Mouse (Mus musculus) embryonic facial prominence, embryonic 13.5 days (tissue): ENCODE data around the gene Fbln1. TPM values are rescaled to one million over a fixed set of nuclear protein-coding genes. Genes with fewer than 3 reads are reported as not detected.

Experiments
- ATAC-seq: fragments of 200-750 bp; cut with Nextera tagmentation; 2 replicates; pipeline ENCODE4 v1.8.0; 2017; ENCODE audit warnings: low read depth; ENCODE audit not compliant: insufficient number of reproducible peaks, insufficient read depth, low FRiP score, low TSS enrichment
- H3K27ac ChIP-seq: fragments of 300-500 bp; sonication (generic); 2 replicates; pipeline ENCODE4 v1.5.1; 2015; ENCODE audit warnings: moderate library complexity, mild to moderate bottlenecking, inconsistent platforms
- H3K27me3 ChIP-seq: fragments of 300-500 bp; sonication (generic); 2 replicates; pipeline ENCODE4 v1.6.1; 2015; ENCODE audit warnings: mild to moderate bottlenecking, inconsistent platforms
- H3K36me3 ChIP-seq: fragments of 300-500 bp; sonication (generic); 2 replicates; pipeline ENCODE4 v1.6.1; 2015; ENCODE audit warnings: mild to moderate bottlenecking, inconsistent platforms
- H3K4me1 ChIP-seq: fragments of 300-500 bp; sonication (generic); 2 replicates; pipeline ENCODE4 v1.6.1; 2015; ENCODE audit warnings: inconsistent platforms
- H3K4me2 ChIP-seq: fragments of 300-500 bp; sonication (generic); 2 replicates; pipeline ENCODE4 v1.6.1; 2015; ENCODE audit warnings: moderate library complexity, mild to moderate bottlenecking, inconsistent platforms
- H3K4me3 ChIP-seq: fragments of 300-500 bp; sonication (generic); 2 replicates; pipeline ENCODE4 v1.5.1; 2015; ENCODE audit warnings: mild to moderate bottlenecking, inconsistent platforms
- H3K9ac ChIP-seq: fragments of 300-500 bp; sonication (generic); 2 replicates; pipeline ENCODE4 v1.6.1; 2015; ENCODE audit warnings: mild to moderate bottlenecking, inconsistent platforms
- H3K9me3 ChIP-seq: fragments of 300-500 bp; sonication (generic); 2 replicates; pipeline ENCODE4 v1.6.1; 2016; ENCODE audit warnings: inconsistent platforms
- WGBS: fragments of 180-500 bp; shearing (Covaris S2); methylation state at CpG from one replicate; pipeline ENCODE4 v1.1.7; 2015; ENCODE audit warnings: mixed read lengths; 5-methylcytosine and 5-hydroxymethylcytosine counted together
- polyA plus RNA-seq: library from polyadenylated mRNA; unstranded; fragments of >200 nt; fragmentation: Nextera tagmentation; extraction: Ambion mirVana; gene quantifications from 2 replicates; pipeline ENCODE4 v1.2.1, GENCODE M21; 2015

Fbln1 gene
- polyA plus RNA-seq, 1 experiment from 2014 or later: 238 TPM

- ATAC-seq: no peak
- Histone ChIP-seq H3K9ac (no peak overlapping the region), H3K4me2 (no peak overlapping the region), H3K4me3 (no peak overlapping the region), H3K27ac (no peak overlapping the region), H3K36me3 (peaks cover 94% of the 10 kb centered on the region), H3K27me3 (no peaks in the 10 kb centered on the region), H3K4me1 (no peaks in the 10 kb centered on the region; the same call in 1 of the 2 replicates), H3K9me3 (no peaks in the 10 kb centered on the region)
- 81% methylated on average over 3 of the region's 3 CpGs for WGBS
These were observed 22.8 kb downstream of the Fbln1 start for GRCm38 (mm10) chr15:85228568-85228967.

- Histone ChIP-seq H3K4me1 (no peaks in the 10 kb centered on the region; the same call in 1 of the 2 replicates), H3K27me3 (no peaks in the 10 kb centered on the region), H3K4me2 (no peak overlapping the region), H3K36me3 (peaks cover 91% of the 10 kb centered on the region), H3K9ac (no peak overlapping the region), H3K4me3 (no peak overlapping the region), H3K9me3 (no peaks in the 10 kb centered on the region), H3K27ac (0 out of 2 replicates have a peak overlapping the region, but pooled peaks have one; percentile 51)
- WGBS: 90% methylated on average over 13 of the region's 13 CpGs
- no peak for ATAC-seq
These were observed 24.3 kb downstream of the Fbln1 start for GRCm38 (mm10) chr15:85229960-85230535.

GRCm38 (mm10) chr15:85230613-85231012 lies 24.9 kb downstream of the Fbln1 start:
- H3K4me3 ChIP-seq: no peak overlapping the region
- no peak for ATAC-seq
- no peak overlapping the region for H3K4me2 ChIP-seq
- no peaks in the 10 kb centered on the region for H3K9me3 ChIP-seq
- H3K4me1 ChIP-seq: no peaks in the 10 kb centered on the region; the same call in 1 of the 2 replicates
- H3K36me3 ChIP-seq: peaks cover 93% of the 10 kb centered on the region
- H3K27ac ChIP-seq: peak overlapping the region; percentile 51; the same call in 1 of the 2 replicates
- 90% methylated on average over 14 of the region's 14 CpGs for WGBS
- no peaks in the 10 kb centered on the region for H3K27me3 ChIP-seq
- no peak overlapping the region for H3K9ac ChIP-seq

GRCm38 (mm10) chr15:85231443-85232255 lies 25.9 kb downstream of the Fbln1 start:
- no peak overlapping the region for H3K9ac ChIP-seq
- ATAC-seq: no peak
- H3K4me3 ChIP-seq: no peak overlapping the region
- H3K4me1 ChIP-seq: no peaks in the 10 kb centered on the region; the same call in 1 of the 2 replicates
- no peak overlapping the region for H3K27ac ChIP-seq
- H3K27me3 ChIP-seq: no peaks in the 10 kb centered on the region
- no peak overlapping the region for H3K4me2 ChIP-seq
- WGBS: 84% methylated on average over 13 of the region's 13 CpGs
- peaks cover 93% of the 10 kb centered on the region for H3K36me3 ChIP-seq
- no peaks in the 10 kb centered on the region for H3K9me3 ChIP-seq

- Histone ChIP-seq H3K27ac (no peak overlapping the region), H3K9me3 (no peaks in the 10 kb centered on the region), H3K36me3 (peaks cover 93% of the 10 kb centered on the region), H3K4me2 (no peak overlapping the region), H3K4me3 (no peak overlapping the region), H3K4me1 (no peaks in the 10 kb centered on the region; the same call in 1 of the 2 replicates), H3K27me3 (no peaks in the 10 kb centered on the region), H3K9ac (no peak overlapping the region)
- WGBS: 87% methylated on average over 4 of the region's 4 CpGs
- no peak for ATAC-seq
These were observed 26.4 kb downstream of the Fbln1 start for GRCm38 (mm10) chr15:85232256-85232535.

GRCm38 (mm10) chr15:85232543-85233250 lies 26.9 kb downstream of the Fbln1 start:
- H3K27ac ChIP-seq: 0 out of 2 replicates have a peak overlapping the region, but pooled peaks have one; percentile 57

GRCm38 (mm10) chr15:85233251-85233611 lies 27.5 kb downstream of the Fbln1 start:
- WGBS: 78% methylated on average over 4 of the region's 4 CpGs
- no peak for ATAC-seq
- no peak overlapping the region for H3K4me3 ChIP-seq
- peak overlapping the region; percentile 57; the same call in 1 of the 2 replicates for H3K27ac ChIP-seq
- H3K4me1 ChIP-seq: no peaks in the 10 kb centered on the region; the same call in 1 of the 2 replicates
- no peaks in the 10 kb centered on the region for H3K27me3 ChIP-seq
- no peak overlapping the region for H3K9ac ChIP-seq
- H3K4me2 ChIP-seq: no peak overlapping the region
- H3K9me3 ChIP-seq: no peaks in the 10 kb centered on the region
- peaks cover 95% of the 10 kb centered on the region for H3K36me3 ChIP-seq

More at GRCm38 (mm10) chr15:85232543-85233250, 26.9 kb downstream of the Fbln1 start:
- H3K4me3 ChIP-seq: no peak overlapping the region
- no peaks in the 10 kb centered on the region; the same call in 1 of the 2 replicates for H3K4me1 ChIP-seq
- peaks cover 94% of the 10 kb centered on the region for H3K36me3 ChIP-seq
- no peaks in the 10 kb centered on the region for H3K9me3 ChIP-seq
- WGBS: 90% methylated on average over 25 of the region's 25 CpGs
- no peak overlapping the region for H3K9ac ChIP-seq
- H3K27me3 ChIP-seq: no peaks in the 10 kb centered on the region
- no peak for ATAC-seq
- no peak overlapping the region for H3K4me2 ChIP-seq

GRCm38 (mm10) chr15:85233690-85234089 lies 27.9 kb downstream of the Fbln1 start:
- 81% methylated on average over 4 of the region's 4 CpGs for WGBS
- peaks cover 95% of the 10 kb centered on the region for H3K36me3 ChIP-seq

GRCm38 (mm10) chr15:85238821-85239745 lies 33.3 kb downstream of the Fbln1 start:
- Histone ChIP-seq H3K4me2 (no peak overlapping the region), H3K4me3 (no peak overlapping the region), H3K36me3 (peaks cover 97% of the 10 kb centered on the region), H3K27me3 (no peaks in the 10 kb centered on the region), H3K9me3 (no peaks in the 10 kb centered on the region), H3K9ac (no peak overlapping the region), H3K4me1 (no peaks in the 10 kb centered on the region), H3K27ac (no peak overlapping the region)
- no peak for ATAC-seq
- WGBS: 91% methylated on average over 22 of the region's 22 CpGs

More at GRCm38 (mm10) chr15:85233690-85234089, 27.9 kb downstream of the Fbln1 start:
- Histone ChIP-seq H3K9ac (no peak overlapping the region), H3K4me3 (no peak overlapping the region), H3K4me2 (no peak overlapping the region), H3K27me3 (no peaks in the 10 kb centered on the region), H3K9me3 (no peaks in the 10 kb centered on the region), H3K27ac (peak overlapping the region; percentile 77; the same call in 1 of the 2 replicates), H3K4me1 (no peaks in the 10 kb centered on the region; the same call in 1 of the 2 replicates)
- peak; percentile 78 for ATAC-seq

GRCm38 (mm10) chr15:85240086-85240485 lies 34.3 kb downstream of the Fbln1 start:
- Histone ChIP-seq H3K4me2 (no peak overlapping the region), H3K9me3 (no peaks in the 10 kb centered on the region), H3K4me1 (no peaks in the 10 kb centered on the region; the same call in 1 of the 2 replicates), H3K27ac (no peak overlapping the region), H3K36me3 (peaks cover 100% of the 10 kb centered on the region), H3K4me3 (no peak overlapping the region), H3K9ac (no peak overlapping the region), H3K27me3 (no peaks in the 10 kb centered on the region)
- ATAC-seq: no peak
- WGBS: 98% methylated on average over 4 of the region's 4 CpGs

GRCm38 (mm10) chr15:85241856-85242255 lies 36.1 kb downstream of the Fbln1 start:
- H3K27ac ChIP-seq: no peak overlapping the region
- ATAC-seq: no peak
- H3K9me3 ChIP-seq: no peaks in the 10 kb centered on the region
- H3K4me3 ChIP-seq: no peak overlapping the region
- H3K36me3 ChIP-seq: peaks cover 100% of the 10 kb centered on the region
- no peaks in the 10 kb centered on the region for H3K27me3 ChIP-seq
- H3K4me1 ChIP-seq: peaks cover 2% of the 10 kb centered on the region; the same call in 1 of the 2 replicates
- H3K4me2 ChIP-seq: no peak overlapping the region
- no peak overlapping the region for H3K9ac ChIP-seq
- WGBS: 92% methylated on average over 7 of the region's 7 CpGs
